Mouse (Mus musculus) cerebellum, adult 9-10 months (tissue): ENCODE results near the gene Gng8.
A peak's percentile ranks its signal among the peaks of the same experiment; 100 is the strongest.

Source experiments
- DNase-seq: peaks from one replicate; pipeline ENCODE4 v3.0.0; 2022

Gng8 gene

GRCm38 (mm10) chr7:16891641-16892351 lies at the start of gene Gng8:
Gene Gng8, plus strand, starts transcription at chr7:16891786.
- peak; percentile 87 for DNase-seq

GRCm38 (mm10) chr7:16842645-16843063 lies 48.9 kb upstream of the Gng8 start, which contains the start of gene Prkd2:
Gene Prkd2, plus strand, starts transcription at chr7:16842902.
- peak; percentile 86 for DNase-seq

- no peak for DNase-seq
Measured at GRCm38 (mm10) chr7:16843441-16844171, 48.0 kb upstream of the Gng8 start.

- DNase-seq, result no peak
Measured at GRCm38 (mm10) chr7:16844696-16845071, 46.9 kb upstream of the Gng8 start.

GRCm38 (mm10) chr7:16845072-16845819 lies 46.3 kb upstream of the Gng8 start:
- no peak for DNase-seq

GRCm38 (mm10) chr7:16845820-16846167 lies 45.8 kb upstream of the Gng8 start:
- no peak for DNase-seq

- DNase-seq, result no peak
Measured at GRCm38 (mm10) chr7:16846775-16847174, 44.8 kb upstream of the Gng8 start.

GRCm38 (mm10) chr7:16847507-16847906 lies 44.1 kb upstream of the Gng8 start:
- DNase-seq, result no peak

GRCm38 (mm10) chr7:16848579-16848978 lies 43.0 kb upstream of the Gng8 start:
- DNase-seq, result peak; percentile 82

- DNase-seq, result no peak
Measured at GRCm38 (mm10) chr7:16851636-16852035, 40.0 kb upstream of the Gng8 start.

- DNase-seq, result no peak
Measured at GRCm38 (mm10) chr7:16853302-16853831, 38.2 kb upstream of the Gng8 start.

GRCm38 (mm10) chr7:16858336-16858735 lies 33.2 kb upstream of the Gng8 start:
- peak; percentile 63 for DNase-seq

- peak; percentile 77 for DNase-seq
Measured at GRCm38 (mm10) chr7:16859902-16860651, 31.5 kb upstream of the Gng8 start.

GRCm38 (mm10) chr7:16867488-16867887 lies 24.1 kb upstream of the Gng8 start:
- DNase-seq, result no peak

GRCm38 (mm10) chr7:16869497-16869896 lies 22.1 kb upstream of the Gng8 start:
- peak; percentile 98 for DNase-seq

- no peak for DNase-seq
Measured at GRCm38 (mm10) chr7:16871600-16871999, 20.0 kb upstream of the Gng8 start.

GRCm38 (mm10) chr7:16872478-16872877 lies 19.1 kb upstream of the Gng8 start:
- DNase-seq, result peak; percentile 45

- DNase-seq, result peak; percentile 62
Measured at GRCm38 (mm10) chr7:16873392-16873791, 18.2 kb upstream of the Gng8 start.

- peak; percentile 86 for DNase-seq
Measured at GRCm38 (mm10) chr7:16874190-16874589, 17.4 kb upstream of the Gng8 start.

- DNase-seq, result peak; percentile 100
Measured at GRCm38 (mm10) chr7:16874756-16875309, 16.8 kb upstream of the Gng8 start.

- DNase-seq, result no peak
Measured at GRCm38 (mm10) chr7:16875310-16875325, 16.5 kb upstream of the Gng8 start, which contains the start of gene Dact3. Gene Dact3, plus strand, starts transcription at chr7:16875317.

- no peak for DNase-seq
Measured at GRCm38 (mm10) chr7:16875326-16875725, 16.3 kb upstream of the Gng8 start.

- no peak for DNase-seq
Measured at GRCm38 (mm10) chr7:16876006-16876405, 15.6 kb upstream of the Gng8 start.
